Mouse (Mus musculus) forebrain, embryonic 13.5 days (tissue): ENCODE results near the gene Rergl. TPM values are rescaled to one million over a fixed set of nuclear protein-coding genes. Genes with fewer than 3 reads are reported as not detected.

Source experiments
- polyA plus RNA-seq: library from polyadenylated mRNA; unstranded; fragments of >200 nt; fragmentation: Nextera tagmentation; extraction: Ambion mirVana; gene quantifications from 2 replicates; pipeline ENCODE4 v1.2.1, GENCODE M21; 2015

The Rergl gene
- polyA plus RNA-seq, 1 experiment from 2014 or later, result not detected

Other genes starting within 250 kb of the Rergl start
- 0.09 TPM in 1 of 2 replicates, not detected in the other for gene Pik3c2g, start 85.2 kb upstream of the Rergl start, polyA plus RNA-seq